Mouse (Mus musculus): ENCODE results near the gene Sept9. TPM values are rescaled to one million over a fixed set of nuclear protein-coding genes. Genes with fewer than 3 reads are reported as not detected.

Gene Sept9
- polyA plus RNA-seq, 1 experiment, result not detected

GRCm38 (mm10) chr11:117369347-117369746, 169.9 kb downstream of the Sept9 start:
- peaks cover 10% of the 10 kb centered on the region; the same call in 1 of the 2 replicates for H3K4me1 ChIP-seq (ENCODE audit: control insufficient read depth, insufficient read depth, low read length)
- H3K4me3 ChIP-seq (ENCODE audit: insufficient read depth, low read depth, low read length), result no peak overlapping the region
- TF ChIP-seq CTCF (IDR thresholded peaks at IDR 0.05; ENCODE audit: insufficient read depth, low read depth, low read length) (no peak), POLR2A (IDR thresholded peaks at IDR 0.05; ENCODE audit: insufficient read depth, low read depth, low read length) (no peak)
- no peak overlapping the region for H3K27ac ChIP-seq (ENCODE audit: insufficient read depth, low read depth, low read length)
- 74% methylated on average over 5 of the region's 5 CpGs for WGBS

GRCm38 (mm10) chr11:117370262-117370850, 170.9 kb downstream of the Sept9 start:
- H3K27ac ChIP-seq (ENCODE audit: insufficient read depth, low read depth, low read length), result no peak overlapping the region
- TF ChIP-seq CTCF (IDR thresholded peaks at IDR 0.05; ENCODE audit: insufficient read depth, low read depth, low read length) (no peak), POLR2A (IDR thresholded peaks at IDR 0.05; ENCODE audit: insufficient read depth, low read depth, low read length) (no peak)
- H3K4me1 ChIP-seq (ENCODE audit: control insufficient read depth, insufficient read depth, low read length), result peaks cover 10% of the 10 kb centered on the region; the same call in 1 of the 2 replicates
- no peak overlapping the region for H3K4me3 ChIP-seq (ENCODE audit: insufficient read depth, low read depth, low read length)
- WGBS, result 39% methylated on average over 5 of the region's 5 CpGs

- 92% methylated on average over 10 of the region's 10 CpGs for WGBS
- peaks cover 10% of the 10 kb centered on the region; the same call in 1 of the 2 replicates for H3K4me1 ChIP-seq (ENCODE audit: control insufficient read depth, insufficient read depth, low read length)
- H3K27ac ChIP-seq (ENCODE audit: insufficient read depth, low read depth, low read length), result no peak overlapping the region
- TF ChIP-seq CTCF (IDR thresholded peaks at IDR 0.05; ENCODE audit: insufficient read depth, low read depth, low read length) (no peak), POLR2A (IDR thresholded peaks at IDR 0.05; ENCODE audit: insufficient read depth, low read depth, low read length) (no peak)
- no peak overlapping the region for H3K4me3 ChIP-seq (ENCODE audit: insufficient read depth, low read depth, low read length)
Observed at GRCm38 (mm10) chr11:117372537-117372936, 173.1 kb downstream of the Sept9 start.

DNA sequence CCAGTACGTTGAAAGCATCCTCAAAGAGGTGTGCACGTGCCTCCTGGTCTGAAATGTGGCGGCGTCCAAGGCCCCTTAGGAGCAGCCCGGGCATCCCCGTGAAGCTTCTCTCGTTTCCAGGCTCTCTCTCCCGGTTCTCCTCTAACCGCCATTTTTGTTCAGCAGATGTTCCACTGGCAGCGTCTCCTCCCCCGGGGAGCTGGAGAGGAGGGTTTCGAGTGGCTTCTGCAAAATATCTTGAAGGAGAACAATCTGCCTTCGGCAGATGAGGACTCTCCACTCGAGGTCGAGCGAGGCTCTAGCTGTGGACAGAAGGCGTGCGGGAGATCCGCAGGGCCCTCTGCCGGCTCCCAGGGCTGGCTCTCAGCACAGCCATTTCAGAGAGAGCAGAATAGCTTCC, 173.7 kb downstream of the Sept9 start:
- peaks cover 10% of the 10 kb centered on the region; the same call in 1 of the 2 replicates for H3K4me1 ChIP-seq (ENCODE audit: control insufficient read depth, insufficient read depth, low read length)

GRCm38 (mm10) chr11:117373870-117374269, 174.4 kb downstream of the Sept9 start:
- H3K4me1 ChIP-seq (ENCODE audit: control insufficient read depth, insufficient read depth, low read length), result peaks cover 10% of the 10 kb centered on the region; the same call in 1 of the 2 replicates
- no peak for TF ChIP-seq CTCF (IDR thresholded peaks at IDR 0.05; ENCODE audit: insufficient read depth, low read depth, low read length)
- WGBS, result 55% methylated on average over 4 of the region's 4 CpGs

More for the DNA sequence above, 173.7 kb downstream of the Sept9 start:
- Histone ChIP-seq H3K27ac (ENCODE audit: insufficient read depth, low read depth, low read length) (no peak overlapping the region), H3K4me3 (ENCODE audit: insufficient read depth, low read depth, low read length) (no peak overlapping the region)
- WGBS, result 50% methylated on average over 20 of the region's 20 CpGs
- TF ChIP-seq CTCF (IDR thresholded peaks at IDR 0.05; ENCODE audit: insufficient read depth, low read depth, low read length), result no peak

DNA sequence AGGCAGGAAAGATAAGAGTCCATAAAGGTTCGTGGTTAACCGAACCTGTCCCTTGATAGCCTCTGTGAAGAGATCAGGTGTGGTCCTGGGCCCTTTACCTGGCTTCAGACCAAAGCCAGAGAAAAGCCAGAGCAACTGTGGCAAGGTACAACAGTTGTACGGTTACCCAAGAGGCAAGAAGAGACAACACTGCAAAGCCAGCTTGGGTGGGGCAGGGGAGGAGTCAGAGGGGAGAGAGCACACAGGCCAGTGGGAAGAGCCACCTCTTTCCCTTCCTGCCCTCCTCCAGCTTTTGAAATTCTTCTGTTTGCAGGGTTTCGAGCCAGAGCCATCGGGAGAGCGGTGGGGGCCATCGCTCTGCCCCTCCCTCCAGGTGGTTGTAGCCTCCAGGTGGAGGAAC, 174.8 kb downstream of the Sept9 start:
- no peak for TF ChIP-seq CTCF (IDR thresholded peaks at IDR 0.05; ENCODE audit: insufficient read depth, low read depth, low read length)
- TF ChIP-seq POLR2A (IDR thresholded peaks at IDR 0.05; ENCODE audit: insufficient read depth, low read depth, low read length), result no peak
- Histone ChIP-seq H3K27ac (ENCODE audit: insufficient read depth, low read depth, low read length) (no peak overlapping the region), H3K4me1 (ENCODE audit: control insufficient read depth, insufficient read depth, low read length) (peaks cover 10% of the 10 kb centered on the region; the same call in 1 of the 2 replicates), H3K4me3 (ENCODE audit: insufficient read depth, low read depth, low read length) (no peak overlapping the region)
- WGBS, result 72% methylated on average over 7 of the region's 7 CpGs

More at GRCm38 (mm10) chr11:117373870-117374269, 174.4 kb downstream of the Sept9 start:
- Histone ChIP-seq H3K27ac (ENCODE audit: insufficient read depth, low read depth, low read length) (no peak overlapping the region), H3K4me3 (ENCODE audit: insufficient read depth, low read depth, low read length) (no peak overlapping the region)

DNA sequence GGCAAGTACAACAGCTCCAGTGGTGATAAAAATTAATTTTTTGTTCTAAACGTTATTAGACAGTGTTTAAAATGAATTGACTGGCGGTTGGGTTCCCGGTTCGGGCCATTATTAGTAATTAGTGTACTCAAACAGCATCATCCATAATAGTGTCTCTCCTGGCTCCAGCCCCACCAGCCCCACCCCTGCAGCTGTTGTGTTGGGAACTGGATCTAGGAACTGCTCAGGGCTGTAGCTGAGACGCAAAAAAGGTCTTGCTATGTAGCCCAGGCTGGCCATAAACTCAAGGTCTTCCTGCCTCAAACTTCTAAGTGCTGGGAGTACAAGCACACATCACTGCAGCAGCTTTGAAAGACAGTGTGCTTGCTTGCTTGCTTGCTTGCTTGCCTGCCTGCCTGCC, 180.3 kb downstream of the Sept9 start:
- Histone ChIP-seq H3K4me3 (ENCODE audit: insufficient read depth, low read depth, low read length) (no peak overlapping the region), H3K4me1 (ENCODE audit: control insufficient read depth, insufficient read depth, low read length) (peaks cover 4% of the 10 kb centered on the region), H3K27ac (ENCODE audit: insufficient read depth, low read depth, low read length) (no peak overlapping the region)
- TF ChIP-seq CTCF (IDR thresholded peaks at IDR 0.05; ENCODE audit: insufficient read depth, low read depth, low read length), result no peak
- no peak for TF ChIP-seq POLR2A (IDR thresholded peaks at IDR 0.05; ENCODE audit: insufficient read depth, low read depth, low read length)
- 40% methylated on average over 5 of the region's 5 CpGs for WGBS

- TF ChIP-seq POLR2A (IDR thresholded peaks at IDR 0.05; ENCODE audit: insufficient read depth, low read depth, low read length), result no peak
- TF ChIP-seq CTCF (IDR thresholded peaks at IDR 0.05; ENCODE audit: insufficient read depth, low read depth, low read length), result no peak
- Histone ChIP-seq H3K4me3 (ENCODE audit: insufficient read depth, low read depth, low read length) (no peak overlapping the region), H3K27ac (ENCODE audit: insufficient read depth, low read depth, low read length) (no peak overlapping the region), H3K4me1 (ENCODE audit: control insufficient read depth, insufficient read depth, low read length) (peaks cover 11% of the 10 kb centered on the region)
- WGBS, result 27% methylated on average over 9 of the region's 9 CpGs
Observed at GRCm38 (mm10) chr11:117384235-117384634, 184.8 kb downstream of the Sept9 start.

GRCm38 (mm10) chr11:117384897-117385296, 185.4 kb downstream of the Sept9 start:
- no peak overlapping the region for H3K27ac ChIP-seq (ENCODE audit: insufficient read depth, low read depth, low read length)
- TF ChIP-seq POLR2A (IDR thresholded peaks at IDR 0.05; ENCODE audit: insufficient read depth, low read depth, low read length) (no peak), CTCF (IDR thresholded peaks at IDR 0.05; ENCODE audit: insufficient read depth, low read depth, low read length) (peak; percentile 63)
- under 1% methylated on average over 16 of the region's 16 CpGs for WGBS
- peaks cover 11% of the 10 kb centered on the region for H3K4me1 ChIP-seq (ENCODE audit: control insufficient read depth, insufficient read depth, low read length)
- H3K4me3 ChIP-seq (ENCODE audit: insufficient read depth, low read depth, low read length), result no peak overlapping the region
